Mouse (Mus musculus): Measurements from ENCODE around the gene Cplx2.

GRCm38 (mm10) chr13:54332921-54333477, 38.1 kb upstream of the Cplx2 start:
- TF ChIP-seq CTCF (IDR thresholded peaks at IDR 0.05; ENCODE audit: low read depth) (no peak), EP300 (IDR thresholded peaks at IDR 0.05; ENCODE audit: low read depth) (no peak)
